Mouse (Mus musculus) inflammation-experienced regulatory T-cells (primary cell): ENCODE data around the gene Tctn3. TPM values are rescaled to one million over a fixed set of nuclear protein-coding genes. Genes with fewer than 3 reads are reported as not detected.

Experiments
- polyA plus RNA-seq, 2 experiments: library from polyadenylated mRNA; unstranded; fragments of 100-300 nt; shearing (Covaris generic); gene quantifications; one replicate each; pipeline ENCODE4 v1.2.1; 2017

Tctn3 gene
- polyA plus RNA-seq = 10 to 100 TPM in 1 of 2 experiments, 1 to 10 TPM in 1; 6.3 to 11.9 TPM

GRCm38 (mm10) chr19:40611830-40612506 is at the start of gene Tctn3, which contains the start of gene Entpd1:
TSS of gene Tctn3 (minus strand) at chr19:40612233.
TSS of gene Entpd1 (plus strand) at chr19:40612366.

GRCm38 (mm10) chr19:40588293-40588654 is 23.8 kb downstream of the Tctn3 start, which contains the start of gene Aldh18a1:
TSS of gene Aldh18a1 (minus strand) at chr19:40588463.

Other genes starting within 250 kb of the Tctn3 start
- 10 to 100 TPM; 23.1 to 23.2 TPM for gene Sorbs1, start 98.5 kb downstream of the Tctn3 start, polyA plus RNA-seq
- 10 to 100 TPM; 79.7 to 83.0 TPM for gene Aldh18a1, start 23.8 kb downstream of the Tctn3 start, polyA plus RNA-seq
- 10 to 100 TPM; 50.9 to 71.2 TPM for gene Entpd1, start 133 bp upstream of the Tctn3 start, polyA plus RNA-seq
- 1 to 10 TPM in 1 of 2 experiments, under 1 TPM in 1; 0.57 to 1.2 TPM for gene Cc2d2b, start 136.5 kb upstream of the Tctn3 start, polyA plus RNA-seq
- gene Ccnj, start 219.0 kb upstream of the Tctn3 start, polyA plus RNA-seq = 1 to 10 TPM; 3.3 to 3.8 TPM